Mouse (Mus musculus) cerebellum, adult 18-20 months (tissue): Measurements from ENCODE around the gene Cog5.
"Not testable (repeated sequence)": the region's sequence is repeated elsewhere in the genome, so short reads cannot be mapped to it uniquely, and the experiment has no call there.

Source experiments
- DNase-seq, 2 experiments: peaks; one replicate each; pipeline ENCODE4 v3.0.0; 2021

Gene Cog5

DNA sequence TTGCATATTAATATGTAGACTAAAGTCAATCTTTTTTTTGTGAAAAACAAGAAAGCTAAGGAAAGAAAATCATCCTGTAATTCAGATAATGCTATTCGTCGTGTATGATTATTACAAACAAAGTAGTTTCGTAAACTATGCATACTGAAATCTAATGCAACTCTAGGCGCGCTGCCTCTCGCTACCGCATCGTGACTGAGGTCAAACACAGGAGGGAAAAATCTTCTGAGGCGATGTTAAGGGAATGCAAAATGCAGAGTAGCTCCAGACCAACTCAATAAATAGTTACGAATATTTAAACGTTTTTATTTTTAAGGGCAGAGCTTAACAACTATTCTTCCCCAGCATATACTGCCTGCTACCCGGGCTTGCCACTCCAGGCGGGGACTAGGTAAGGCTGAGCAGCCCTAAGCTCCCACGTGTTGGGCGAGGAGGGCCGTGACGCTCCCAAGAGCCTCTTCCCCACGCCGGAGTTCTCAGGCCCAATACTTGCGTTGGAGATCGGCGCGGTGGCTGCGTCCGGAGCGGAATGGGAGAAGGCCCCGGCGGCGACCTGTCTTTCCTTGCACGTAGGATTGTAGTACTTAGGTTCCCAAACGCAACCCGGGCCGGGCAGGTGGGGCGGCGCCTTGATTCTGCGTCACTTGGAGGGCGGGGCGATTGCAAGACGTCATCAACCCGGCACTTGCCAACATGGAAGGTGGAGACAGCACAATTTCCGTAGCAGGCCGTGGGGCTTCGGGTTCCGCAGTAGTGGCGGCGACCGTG lies at the start of gene Cog5, which contains the start of gene Dus4l:
TSS of gene Cog5 (plus strand) at position 673 of the 768 bp plus-strand sequence.
TSS of gene Dus4l (minus strand) at position 630 of the 768 bp plus-strand sequence.
- DNase-seq: peak; percentile 93 to 99

DNA sequence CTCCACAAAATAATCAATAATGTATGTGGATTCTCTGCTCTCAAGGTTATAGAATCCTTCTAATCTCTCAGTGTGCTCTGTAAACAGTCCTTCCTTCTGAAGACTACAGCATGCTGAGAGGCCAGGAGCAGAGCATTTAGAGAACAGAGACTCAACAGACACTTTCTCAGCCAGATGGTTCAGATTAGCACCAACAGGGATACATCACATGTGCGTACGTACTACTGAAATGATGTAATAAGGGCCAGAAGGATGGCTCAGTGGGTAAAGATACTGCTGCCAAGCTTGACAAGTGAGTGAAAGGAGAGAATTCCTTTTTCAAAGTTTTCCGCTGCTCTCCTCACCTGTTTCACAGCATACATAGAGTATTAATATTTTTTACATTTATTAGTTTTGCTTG lies 49.8 kb upstream of the Cog5 start:
- DNase-seq: peak; percentile 8 to 20

DNA sequence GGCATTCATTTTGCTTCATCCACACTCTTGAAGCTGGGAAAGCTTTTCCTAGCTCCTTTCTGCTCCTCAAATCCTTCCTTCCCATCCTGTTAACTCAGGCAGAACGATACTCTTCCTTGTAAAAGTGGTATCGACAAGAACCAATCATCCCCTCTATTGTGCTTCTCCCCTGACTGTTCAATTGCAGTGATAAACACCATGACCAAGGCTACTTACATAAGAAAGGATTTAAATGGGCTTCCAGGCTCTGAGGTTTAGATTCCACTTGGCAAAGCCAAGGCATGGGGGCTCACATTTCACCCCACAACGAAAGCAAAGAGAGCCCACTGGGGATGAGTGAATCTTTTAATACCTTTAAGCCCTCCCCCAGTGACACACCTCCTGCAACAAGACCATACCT lies 46.5 kb upstream of the Cog5 start:
- no peak for DNase-seq

DNA sequence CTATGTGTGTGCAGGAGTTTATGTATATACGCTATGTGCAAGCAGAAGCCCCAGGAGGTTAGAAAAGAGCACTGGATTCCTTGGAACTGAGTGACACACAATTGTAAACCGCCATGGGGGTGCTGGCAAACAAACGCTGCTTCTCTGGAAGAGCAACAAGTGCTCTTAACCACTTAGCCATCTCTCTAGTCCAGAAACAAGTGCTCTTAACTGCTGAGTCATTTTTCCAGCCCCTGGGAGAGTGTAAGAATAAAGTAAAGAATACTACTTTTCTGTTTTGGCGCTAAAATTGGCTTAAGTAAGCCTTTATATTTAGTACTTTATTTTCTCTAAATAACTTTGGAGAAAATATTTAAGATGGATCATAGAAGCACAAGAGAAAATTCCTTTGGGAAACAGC lies 41.3 kb upstream of the Cog5 start:
- DNase-seq: no peak

DNA sequence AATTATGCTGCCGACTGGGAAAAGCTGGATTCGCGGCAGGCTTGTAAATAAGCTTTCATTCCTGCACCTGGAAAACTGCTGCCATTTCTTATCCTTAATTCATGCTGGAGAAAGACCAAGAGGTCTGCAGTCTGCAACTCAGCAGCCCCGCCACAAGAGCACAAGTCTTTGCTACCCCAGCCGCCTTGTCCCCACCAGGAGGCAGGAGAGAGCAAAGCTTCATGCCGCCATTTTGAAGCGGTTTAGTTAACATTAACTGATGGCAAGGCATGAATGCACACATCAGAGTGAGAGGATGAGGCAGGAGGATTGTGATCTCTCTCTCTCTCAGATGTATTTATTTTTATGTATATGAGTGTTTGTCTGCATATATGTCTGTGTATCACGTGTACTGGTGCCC lies 34.6 kb upstream of the Cog5 start:
- no peak for DNase-seq

DNA sequence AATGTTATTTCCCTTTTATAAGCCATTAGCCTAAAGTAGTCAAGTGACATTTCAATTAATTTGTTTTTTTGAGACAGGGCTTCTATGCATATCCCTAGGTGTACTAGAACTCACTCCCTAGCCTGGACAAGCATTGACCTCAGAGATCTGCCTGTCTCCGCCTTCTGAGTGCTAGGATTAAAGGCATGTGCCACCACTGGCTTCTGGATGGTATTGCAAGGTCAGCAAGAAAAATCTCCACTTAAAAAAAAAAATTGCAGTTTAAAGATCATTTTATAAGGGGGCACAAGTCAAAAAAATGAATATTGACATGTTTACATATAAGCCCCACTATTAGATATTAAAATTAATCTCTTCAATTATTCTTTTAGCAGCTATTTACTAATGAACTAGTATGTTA lies 29.7 kb upstream of the Cog5 start:
- no peak for DNase-seq

DNA sequence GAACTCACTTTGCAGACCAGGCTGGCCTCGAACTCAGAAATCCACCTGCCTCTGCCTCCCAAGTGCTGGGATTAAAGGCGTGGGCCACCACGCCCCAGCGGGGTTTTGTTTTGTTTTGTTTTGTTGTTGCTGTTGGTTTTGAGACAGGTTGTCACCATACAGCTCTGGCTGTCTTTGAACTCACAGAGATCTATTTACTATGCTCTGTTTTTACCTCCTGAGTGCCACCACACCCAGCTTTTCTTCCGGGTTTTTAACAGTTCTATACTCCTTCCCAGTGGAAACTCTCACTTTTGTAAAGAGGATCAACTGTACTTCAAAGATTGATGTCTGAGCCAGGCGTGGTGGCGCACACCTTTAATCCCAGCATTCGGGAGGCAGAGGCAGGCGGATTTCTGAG lies 26.3 kb upstream of the Cog5 start:
- DNase-seq: not testable (repeated sequence)

DNA sequence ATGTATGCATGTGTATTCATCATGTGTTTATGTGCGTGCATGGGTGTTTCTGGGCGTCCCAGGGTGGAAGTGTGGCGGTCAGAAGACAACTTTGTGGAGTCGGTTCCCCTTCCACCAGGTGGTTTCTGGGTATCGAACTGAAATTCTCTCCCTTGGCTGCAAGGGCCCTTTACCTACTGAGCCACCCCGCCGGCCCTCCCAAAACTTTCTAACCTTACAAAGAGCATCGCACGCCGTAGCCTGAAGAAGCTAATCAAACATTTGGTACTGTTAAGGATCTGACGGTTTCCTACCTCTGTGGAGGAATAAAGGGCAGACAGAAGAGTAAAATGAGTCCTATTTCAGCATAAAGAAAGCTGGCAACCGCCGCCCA lies 20.7 kb upstream of the Cog5 start:
- DNase-seq: peak in 1 of 2 experiments; percentile 7

DNA sequence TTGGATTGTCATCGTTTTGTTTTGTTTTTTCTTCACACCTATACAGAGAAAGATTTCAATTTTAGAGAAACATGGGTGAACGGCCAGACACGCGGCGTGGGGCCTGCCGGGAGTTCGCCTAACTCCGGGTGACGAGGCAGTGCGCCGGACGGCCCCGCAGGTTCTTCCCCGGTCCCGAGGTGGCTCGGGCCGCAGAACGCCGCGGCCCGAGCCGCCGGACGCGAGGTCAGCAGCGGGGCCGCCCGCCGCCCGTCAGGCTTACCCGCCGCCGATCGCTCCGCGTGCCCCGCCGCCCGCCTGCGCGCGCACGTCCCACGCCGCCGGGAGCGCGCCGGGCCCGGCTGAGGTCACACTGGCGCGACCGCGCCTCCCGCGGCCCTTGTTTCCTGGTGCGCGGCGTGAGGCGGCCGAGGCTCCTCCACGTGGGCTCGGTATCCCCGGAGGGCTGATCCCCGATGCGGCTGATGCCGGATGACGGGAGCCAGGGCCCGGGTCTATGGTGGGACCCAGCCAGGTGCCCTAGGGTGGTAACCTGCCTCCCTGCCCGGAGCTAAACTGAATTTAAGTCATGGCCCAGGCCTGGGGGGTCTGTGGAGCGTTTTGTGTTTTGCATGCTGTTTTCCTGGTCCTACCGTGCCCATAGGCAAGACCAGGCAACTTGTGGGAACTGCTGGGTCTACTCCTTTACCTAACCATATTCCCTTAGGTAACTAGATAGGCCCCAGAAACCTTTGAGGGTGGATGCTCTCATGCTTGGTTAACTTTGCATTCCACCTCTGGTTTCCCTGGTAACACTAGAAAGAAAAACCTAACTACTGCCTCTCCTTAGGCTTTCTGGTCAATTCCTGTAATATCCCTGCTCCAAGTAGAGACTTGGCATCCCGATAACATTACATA lies 20.1 kb upstream of the Cog5 start, which contains the start of gene Bcap29:
TSS of gene Bcap29 (minus strand) at position 316 of the 897 bp plus-strand sequence.
- DNase-seq: peak; percentile 75 to 90

DNA sequence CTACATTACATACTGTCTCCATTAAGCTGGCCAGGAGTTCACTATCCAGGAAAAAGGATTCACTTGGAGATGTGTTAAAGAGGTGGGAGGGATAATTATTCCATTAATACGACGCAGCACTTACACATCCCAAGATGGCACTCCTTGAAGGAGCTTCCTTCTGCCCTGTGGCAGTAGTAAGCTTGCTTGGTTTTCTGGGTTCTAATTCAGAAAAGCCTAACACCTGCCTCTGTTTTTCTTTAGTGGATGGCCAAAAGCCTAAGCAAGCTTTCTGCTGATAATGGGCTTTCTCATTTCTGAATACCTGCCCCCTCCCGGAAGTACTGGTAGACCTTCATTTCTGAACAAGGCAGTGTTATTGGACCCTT lies 19.4 kb upstream of the Cog5 start:
- DNase-seq: peak in 1 of 2 experiments; percentile 12

DNA sequence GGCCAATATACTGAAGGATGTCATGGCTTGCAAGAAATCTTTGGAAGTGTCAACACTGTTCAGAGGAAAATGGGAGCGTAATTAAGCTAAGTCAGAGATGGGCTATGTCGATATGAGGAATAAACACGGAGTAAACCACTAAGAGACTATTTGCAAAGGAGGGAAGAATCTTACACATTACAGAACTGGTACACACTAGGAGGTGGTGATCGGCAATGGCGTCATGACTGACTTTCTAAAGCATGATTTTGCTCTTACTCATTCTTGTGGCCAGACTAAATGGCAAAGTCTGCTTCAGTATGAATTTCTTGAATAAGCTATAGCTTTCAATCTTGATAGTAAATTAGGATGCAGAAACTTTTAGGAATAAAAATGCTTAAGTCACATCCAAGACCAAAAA lies 1.1 kb upstream of the Cog5 start:
- no peak for DNase-seq

DNA sequence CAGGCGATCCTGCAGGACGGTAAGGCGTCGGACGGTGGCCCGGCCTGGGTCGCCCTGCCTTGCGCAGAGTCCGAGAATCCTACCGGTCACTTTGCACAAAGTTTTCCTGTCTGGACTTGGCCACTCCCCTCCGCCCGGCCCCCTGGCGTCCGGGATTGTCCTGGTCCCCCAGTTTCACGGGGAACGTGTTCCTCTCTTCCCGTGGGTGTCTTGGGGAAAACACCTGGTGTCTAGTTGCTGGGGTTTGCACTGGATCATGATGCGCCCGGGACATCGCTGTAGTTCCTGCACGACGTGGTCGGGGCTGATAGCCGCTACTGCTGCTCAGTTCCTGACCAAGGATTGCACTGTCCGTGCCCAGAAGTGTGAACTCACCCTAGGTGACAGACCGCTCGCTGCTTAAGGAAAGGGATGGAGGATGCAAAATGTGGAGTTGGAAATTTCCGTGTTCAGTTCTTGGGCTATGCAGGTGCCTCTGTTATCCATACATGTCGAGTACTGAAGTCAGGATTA lies 352 bp downstream of the Cog5 start:
- no peak for DNase-seq

DNA sequence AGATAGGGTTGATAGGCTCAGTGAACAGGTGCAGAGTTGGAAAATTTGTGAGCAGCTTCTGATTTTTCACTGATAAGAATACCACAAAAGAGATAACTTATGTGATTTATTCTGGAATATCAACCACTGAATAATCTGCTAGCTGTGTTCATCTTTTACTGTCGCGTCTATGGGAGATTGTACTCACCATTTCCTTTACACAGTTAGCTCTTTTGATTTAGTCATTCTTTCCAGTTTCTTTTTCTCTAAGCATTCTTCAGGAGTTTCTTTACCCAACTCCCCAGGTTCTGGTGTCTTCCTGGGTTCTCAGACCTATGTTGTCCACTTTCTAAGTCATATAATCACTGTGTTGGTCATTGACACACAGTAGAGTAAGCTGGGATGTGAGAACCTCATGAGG lies 2.2 kb downstream of the Cog5 start:
- no peak for DNase-seq

DNA sequence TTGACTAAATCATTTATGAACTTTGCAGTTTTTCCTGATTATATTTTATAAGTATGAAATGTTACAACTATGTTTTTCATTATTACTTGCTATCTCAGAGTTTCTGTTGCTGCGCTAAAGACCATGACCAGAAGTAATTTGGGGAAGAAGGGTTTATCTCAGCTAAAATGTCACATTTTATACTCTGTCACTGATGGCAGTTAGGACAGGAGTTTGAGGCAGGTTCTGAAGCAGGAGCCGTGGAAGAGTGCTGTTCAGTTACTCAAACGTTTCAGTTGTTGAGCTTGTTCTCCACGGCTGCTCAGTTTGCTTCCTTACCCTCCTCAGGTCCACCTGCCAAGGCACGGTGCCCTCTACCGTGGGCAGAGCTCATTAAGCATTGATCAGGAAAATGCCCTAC lies 11.3 kb downstream of the Cog5 start:
- DNase-seq: no peak

DNA sequence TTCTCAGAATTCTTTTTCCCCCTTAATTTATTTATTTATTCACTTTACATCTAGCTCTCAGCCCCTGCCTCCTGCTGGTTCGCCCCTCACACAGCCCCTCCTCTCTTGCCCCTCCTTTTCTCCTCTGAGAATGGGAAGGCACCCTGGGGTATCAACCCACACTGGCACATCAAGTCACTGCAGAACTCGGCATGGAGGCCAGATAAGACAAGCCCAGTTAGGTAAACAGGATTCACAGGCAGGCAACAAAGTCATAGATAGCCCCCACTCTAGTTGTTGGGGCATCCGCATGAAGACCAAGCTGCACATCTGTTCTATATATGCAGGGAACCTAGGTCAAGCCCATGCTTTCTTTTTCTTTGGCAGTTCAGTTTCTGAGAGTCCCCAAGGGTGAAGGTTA lies 12.5 kb downstream of the Cog5 start:
- no peak for DNase-seq

DNA sequence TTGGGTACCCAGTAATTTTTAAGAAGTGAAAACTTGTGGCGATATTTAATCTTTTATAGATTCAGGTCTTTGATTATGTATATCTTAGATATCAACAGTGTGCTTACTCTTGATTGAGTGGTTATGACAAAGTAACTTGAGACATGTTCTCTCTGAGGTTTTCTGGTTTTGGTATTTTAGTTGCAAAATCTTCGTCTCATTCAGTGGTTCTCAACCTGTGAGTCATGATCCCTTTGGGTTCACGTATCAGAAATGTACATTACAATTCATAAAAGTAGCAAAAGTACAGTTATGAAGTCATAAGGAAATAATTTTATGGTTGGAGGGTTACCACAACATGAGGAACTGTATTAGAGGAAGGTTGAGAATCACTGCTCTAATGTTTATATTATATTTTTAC lies 32.0 kb downstream of the Cog5 start:
- no peak for DNase-seq

DNA sequence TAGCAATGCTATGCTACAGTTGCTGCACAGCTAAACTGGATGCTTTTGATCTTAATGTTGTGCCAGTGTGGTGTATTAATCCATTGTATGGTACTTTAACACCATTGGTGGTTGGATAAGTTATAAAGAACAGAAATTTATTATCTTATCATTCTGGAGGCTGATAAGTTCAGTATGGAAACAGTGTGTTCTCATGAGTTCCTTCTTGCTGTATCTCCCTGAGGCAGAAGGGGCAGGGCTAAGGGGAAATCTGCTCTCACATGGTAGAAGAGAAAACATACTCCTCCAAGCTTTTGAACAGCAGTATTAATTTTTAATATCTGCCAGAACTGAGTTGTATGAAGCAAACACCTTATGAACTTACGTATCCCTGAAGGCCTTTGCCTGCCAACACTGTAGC lies 38.6 kb downstream of the Cog5 start:
- no peak for DNase-seq

DNA sequence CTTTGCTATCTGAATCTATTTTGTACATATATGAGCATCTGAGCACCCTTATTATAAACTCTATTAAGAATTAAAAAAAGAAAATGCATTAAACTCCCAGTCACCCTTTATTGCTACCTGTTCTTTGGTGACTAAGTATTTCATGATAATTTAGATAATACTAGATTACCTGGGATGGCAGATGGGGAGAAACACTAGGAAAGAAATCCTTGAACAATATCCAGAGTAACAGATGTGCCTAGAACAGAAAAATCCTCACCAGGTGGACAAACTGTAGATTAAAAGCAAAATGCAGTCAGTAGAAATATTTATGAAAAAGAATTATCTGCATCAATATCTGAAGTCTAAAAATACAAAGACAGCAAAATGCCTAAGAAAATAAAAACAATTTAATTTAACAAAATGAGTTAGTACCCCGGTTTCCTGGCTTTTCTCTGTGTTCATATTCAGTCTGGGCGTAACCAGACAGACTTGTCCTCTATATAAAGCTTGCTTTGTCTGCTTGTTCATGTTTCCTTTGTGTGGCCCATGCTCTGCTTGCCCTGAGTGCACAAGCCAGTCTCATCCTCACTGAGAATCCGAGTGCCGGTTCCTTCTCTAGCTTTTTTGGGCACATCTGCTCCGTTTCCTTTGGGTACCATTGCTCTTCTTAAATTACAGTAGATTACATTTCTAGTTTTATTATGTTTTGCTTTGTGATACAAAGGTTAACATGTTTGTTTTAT lies 46.1 kb downstream of the Cog5 start:
- DNase-seq: no peak

DNA sequence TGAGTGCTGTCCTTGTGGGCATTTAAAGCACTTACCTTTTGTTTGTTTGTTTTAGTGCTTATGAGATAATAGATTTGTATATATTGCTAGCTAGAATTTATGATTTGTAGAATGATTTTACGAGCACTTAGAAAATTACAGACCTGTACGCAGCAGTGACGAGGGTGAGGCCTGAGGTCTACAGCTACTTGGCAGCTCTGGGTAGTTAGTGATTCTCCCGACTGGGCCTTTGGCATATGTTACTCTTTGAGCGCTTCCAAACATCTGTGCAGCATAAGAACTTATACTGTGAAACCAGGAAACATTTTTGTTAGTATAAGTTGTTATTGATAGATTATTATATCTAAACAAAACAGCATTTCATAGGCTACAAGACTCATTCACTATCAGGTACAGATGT lies 46.7 kb downstream of the Cog5 start:
- no peak for DNase-seq

DNA sequence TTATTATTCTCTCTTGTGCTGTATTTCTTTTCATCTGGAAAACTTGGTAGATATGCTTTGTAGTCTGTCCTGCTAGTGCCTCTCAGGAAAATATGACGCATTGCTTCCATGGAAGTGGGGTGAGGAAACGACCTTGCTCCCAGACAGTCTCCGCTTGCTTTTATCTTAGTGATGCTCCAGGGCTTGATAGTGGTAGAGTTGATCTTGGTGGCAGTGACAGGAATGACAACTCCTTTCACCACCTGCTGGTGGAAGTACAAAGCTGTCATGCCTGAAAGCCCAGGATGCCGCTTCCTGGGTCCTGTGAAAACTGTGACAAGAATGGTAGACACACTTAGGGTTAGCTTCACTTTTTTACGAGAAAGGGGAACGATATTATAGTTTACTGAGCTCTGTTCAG lies 49.2 kb downstream of the Cog5 start:
- DNase-seq: no peak

DNA sequence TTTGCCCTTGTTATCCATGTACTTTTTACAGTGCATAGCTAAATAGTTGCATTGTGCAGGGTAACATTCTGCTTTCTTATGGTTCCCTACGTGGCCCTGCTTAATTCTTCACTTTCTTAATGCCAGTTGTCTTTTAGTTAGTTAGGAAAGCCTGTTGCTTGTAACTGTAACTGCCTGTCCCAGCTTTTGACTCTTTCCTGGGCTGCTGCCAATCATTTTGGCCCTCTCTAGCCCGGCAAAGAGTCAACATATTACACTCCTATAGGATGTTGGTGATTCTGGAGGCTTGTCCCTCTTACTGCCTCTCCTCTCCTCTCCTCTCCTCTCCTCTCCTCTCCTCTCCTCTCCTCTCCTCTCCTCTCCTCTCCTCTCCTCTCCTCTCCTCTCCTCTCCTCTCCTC lies 51.5 kb downstream of the Cog5 start:
- peak; percentile 46 to 51 for DNase-seq

DNA sequence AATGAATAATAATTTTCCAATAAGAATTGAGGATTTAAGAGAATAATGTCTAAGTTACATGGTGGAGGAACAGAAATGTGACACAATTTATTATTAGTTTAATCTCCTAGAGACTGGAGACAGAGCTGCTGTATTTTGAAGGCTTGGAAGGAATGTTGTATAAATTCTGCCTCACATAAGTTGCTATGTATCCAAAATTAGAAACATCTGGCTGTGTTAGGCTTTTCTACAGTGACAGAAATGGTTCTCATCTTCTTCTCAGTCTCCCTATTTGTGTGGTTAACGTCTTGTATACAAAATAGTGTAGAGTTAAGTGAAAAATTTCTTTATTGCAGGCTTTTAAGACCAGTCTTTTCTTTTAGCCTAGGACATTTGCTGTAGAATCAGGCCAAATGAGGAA lies 52.9 kb downstream of the Cog5 start:
- DNase-seq: no peak

DNA sequence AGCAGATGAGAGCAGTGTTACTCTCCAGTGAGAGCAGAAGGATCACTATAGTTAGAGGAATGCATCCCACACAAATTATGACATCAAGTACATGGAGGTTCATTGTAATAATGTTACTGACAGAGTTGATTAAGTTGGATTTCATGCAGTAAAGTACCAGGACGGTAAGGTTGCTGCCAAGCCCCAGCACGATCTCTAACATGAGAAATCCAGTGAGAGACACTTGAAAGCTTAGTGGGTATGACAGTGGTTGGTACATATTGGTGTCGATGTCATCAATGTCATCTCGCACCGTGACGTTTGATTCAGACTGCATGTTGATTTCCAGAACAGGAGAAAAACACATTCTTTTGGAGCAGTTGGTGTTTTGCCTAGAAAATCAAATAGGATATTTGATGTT lies 55.0 kb downstream of the Cog5 start:
- DNase-seq: peak in 1 of 2 experiments; percentile 26
